Mouse (Mus musculus) spleen, adult 12 weeks (tissue): Measurements from ENCODE around the gene Fancc.
A peak's percentile ranks its signal among the peaks of the same experiment; 100 is the strongest.
"Not testable (repeated sequence)": the region's sequence is repeated elsewhere in the genome, so short reads cannot be mapped to it uniquely, and the experiment has no call there.

Experiments
- DNase-seq: peaks from one replicate; pipeline ENCODE4 v3.0.0; 2022; ENCODE audit warnings: low spot score

The Fancc gene

DNA sequence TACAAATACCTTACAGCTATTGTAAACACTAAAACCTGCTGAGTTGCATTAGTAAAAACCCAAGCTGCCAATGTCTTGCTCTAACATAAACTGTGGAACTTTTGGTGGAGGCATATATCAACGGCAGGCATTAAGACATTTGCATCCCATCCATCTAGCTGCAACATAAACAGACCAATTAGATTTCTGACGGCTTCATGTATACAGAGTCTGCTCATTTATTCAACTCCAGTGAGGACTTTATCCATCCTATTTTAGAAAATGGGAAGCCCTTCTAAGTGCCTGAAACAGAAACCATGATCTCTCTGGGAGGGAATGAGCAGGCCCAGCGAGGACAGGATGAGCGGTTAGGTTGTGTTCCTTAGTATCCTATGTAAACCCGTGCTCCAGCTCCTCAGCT is 18.5 kb upstream of the Fancc start:
- no peak for DNase-seq

DNA sequence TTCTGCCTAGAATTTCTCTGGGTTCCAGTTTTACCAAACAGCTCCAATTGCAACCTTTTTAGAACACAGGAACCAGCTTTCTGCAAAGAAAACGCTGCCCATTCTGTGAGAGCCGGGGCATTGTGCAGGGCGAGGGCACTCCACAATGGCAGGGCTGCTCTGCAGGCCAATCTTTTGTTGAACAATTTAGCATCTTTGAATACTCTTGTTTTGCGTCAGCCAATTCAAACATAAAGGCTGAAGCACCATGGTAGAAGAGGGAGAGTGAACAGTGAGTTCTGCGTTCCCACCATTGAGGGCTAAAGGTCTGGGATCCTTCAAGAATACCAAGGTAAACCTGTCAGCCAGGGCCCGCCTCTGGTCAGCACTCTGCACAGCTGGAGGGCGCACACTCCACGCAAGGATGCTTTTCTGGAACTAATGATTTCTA is 17.9 kb upstream of the Fancc start:
- DNase-seq = no peak

DNA sequence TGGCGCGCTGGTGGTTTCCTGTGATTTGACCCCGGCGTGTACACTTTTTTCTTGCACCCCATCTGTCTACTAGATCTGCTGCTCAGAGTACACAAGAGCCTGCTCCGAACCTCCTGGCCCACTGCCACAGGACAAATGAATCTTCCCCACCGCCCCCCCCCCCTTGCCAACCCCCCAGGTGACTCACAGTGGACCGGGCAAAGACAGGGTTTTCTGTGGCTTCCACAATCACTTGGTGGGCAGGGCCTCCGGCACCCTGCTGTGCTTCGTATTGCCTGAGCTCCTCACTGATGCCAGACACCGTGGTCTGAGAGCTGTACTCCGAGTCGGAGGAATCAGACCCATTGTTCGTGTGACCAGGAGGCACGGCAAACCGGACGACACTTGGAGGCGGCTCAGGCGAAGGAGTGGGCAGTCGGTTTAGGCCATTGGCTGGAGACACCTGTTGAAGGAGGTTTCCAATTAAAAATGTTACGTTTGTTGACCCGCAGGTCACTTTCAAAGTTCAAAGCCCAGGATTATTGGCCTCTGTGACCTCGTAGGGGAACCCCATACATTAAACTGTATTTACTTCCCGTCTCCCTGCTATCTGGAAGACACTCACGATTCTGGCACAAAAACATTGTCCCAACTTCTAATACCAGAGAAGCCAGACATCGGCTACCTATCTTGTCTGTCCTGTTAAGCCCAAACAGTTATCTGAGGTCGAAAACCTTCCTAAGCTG is 16.5 kb upstream of the Fancc start:
- DNase-seq = no peak

DNA sequence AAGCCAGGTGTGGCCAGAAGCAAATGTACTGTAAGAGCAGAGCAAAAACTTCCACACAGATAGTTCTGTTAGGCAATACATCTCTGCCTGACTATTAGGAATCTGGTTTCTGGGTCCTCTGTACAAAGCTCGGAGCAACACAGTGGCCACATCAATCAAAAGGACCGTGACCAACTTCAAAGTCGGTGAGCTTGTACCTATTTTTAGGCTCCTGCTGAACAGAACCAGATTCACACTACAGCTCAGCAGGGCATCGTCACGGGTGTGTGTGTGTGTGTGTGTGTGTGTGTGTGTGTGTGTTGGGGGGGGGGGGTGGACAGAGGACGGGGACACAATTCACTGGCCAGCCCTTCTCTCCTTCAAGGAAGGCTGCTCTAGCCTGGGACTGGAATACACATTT is 15.3 kb upstream of the Fancc start:
- DNase-seq = no peak

DNA sequence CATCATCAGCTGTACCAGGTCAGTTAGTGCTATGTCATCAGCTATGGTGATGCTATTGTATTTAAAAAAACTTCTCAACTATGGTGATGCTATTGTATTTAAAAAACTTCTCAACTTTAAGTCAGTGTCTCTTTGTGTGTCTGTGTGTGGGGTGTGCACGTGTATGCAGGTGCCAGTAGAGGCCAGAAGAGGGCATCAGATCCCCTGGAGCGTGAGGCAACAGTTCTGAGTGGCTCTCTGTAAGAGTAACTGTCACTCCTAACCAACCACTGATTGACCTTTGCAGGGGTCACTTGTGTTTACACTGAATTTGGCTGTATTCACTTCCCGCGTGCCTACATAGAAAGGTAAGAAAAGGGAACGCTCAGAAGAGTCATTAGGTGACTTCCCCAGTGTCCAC is 10.7 kb upstream of the Fancc start:
- DNase-seq = no peak

DNA sequence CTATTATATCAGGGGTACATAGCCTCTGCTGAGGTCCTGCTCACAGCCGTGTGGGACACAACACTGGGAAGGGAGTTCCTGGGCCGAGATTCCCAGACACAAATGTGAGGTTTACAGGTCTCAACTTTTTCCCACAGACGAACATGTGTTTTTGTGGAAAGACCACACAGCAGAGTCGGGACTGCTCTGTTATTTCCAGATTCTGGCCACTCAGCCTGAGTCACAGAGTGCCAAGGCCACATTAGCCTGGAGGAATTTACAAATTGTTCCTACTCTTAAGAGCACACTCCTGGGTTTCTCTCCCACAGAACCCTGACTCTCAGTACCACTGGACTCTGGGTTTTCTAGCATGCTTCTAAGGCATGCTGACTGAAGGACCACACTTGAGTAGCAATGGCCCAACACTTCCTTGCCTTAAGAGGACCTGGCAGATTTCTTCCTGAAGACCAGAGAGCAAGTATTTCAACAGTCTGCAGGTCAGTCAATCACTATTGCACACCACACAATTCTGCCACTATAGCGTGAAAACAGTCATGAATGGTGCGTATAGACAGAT is 10.0 kb upstream of the Fancc start:
- DNase-seq = no peak

DNA sequence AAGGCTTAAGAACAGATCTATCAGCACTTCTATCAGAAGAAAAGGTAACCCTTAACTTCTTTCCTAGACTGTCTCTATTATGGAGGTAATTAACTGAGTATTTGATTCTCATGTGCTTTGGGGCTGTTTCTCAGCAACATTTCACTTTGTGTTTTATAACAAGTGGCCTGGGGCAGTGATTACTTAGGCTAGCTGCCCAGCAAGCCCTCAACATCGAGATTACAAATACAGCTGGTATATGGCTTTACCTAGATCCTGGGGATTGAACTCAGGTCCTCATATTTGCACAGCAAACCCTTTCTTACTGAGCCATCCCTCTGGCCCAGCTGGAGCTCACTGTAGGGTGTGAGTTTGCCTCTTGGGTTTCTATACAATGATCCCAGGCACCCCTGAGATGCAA is 9.3 kb upstream of the Fancc start:
- no peak for DNase-seq

DNA sequence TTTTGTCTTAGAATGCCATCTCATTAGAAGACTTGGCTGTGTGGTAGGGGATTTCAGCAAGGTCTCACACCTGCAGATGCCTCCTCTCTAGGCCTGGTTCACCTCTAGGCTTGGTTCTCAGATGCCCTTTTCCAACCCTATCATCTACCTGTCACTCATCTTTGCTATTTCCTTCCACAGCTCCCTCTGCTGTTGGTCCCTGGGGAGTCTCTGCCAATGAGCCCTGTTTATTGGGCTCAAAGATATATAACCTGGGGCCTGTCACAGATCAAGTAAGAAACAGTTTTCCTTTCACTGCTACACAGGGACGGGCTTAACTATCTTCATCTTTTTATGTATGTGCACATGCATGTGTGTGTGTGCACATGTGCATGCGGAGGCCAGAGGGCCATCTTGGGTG is 5.3 kb upstream of the Fancc start:
- no peak for DNase-seq

DNA sequence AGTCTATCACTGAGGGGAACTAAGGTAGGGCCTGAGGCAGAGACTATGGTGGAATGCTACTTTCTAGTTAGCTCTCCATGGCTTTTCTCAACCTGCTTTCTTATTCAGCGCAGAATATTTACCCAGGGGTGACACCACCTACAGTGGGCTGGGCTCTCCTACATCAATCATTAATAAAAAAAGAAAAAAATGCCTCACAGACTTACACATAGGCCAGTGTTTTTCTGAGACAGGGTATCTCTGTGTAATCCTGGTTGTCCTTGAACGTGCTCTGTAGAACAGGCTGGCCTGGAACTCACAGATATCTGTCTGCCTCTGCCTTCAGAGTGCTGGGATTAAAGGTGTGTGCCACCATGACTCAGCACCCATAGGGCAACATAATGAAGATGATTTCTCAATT is 2.4 kb upstream of the Fancc start:
- DNase-seq = no peak

DNA sequence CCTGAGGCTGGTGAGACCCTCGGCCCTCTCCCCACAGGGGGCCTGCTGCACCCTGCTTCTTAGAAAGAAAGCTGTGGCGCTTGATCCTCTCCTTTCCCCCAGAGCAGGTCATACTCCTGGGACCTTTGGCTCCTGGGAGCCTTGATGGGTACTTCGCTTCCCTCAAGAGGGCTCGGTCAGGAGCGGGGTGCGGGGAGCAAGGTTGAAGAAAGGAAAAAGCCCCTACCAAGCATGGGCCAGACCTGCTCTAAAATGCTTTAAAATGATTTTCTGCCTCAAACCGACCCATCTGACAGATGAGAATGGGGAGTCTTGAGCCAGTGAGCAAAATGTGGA is 9.4 kb downstream of the Fancc start:
- no peak for DNase-seq

DNA sequence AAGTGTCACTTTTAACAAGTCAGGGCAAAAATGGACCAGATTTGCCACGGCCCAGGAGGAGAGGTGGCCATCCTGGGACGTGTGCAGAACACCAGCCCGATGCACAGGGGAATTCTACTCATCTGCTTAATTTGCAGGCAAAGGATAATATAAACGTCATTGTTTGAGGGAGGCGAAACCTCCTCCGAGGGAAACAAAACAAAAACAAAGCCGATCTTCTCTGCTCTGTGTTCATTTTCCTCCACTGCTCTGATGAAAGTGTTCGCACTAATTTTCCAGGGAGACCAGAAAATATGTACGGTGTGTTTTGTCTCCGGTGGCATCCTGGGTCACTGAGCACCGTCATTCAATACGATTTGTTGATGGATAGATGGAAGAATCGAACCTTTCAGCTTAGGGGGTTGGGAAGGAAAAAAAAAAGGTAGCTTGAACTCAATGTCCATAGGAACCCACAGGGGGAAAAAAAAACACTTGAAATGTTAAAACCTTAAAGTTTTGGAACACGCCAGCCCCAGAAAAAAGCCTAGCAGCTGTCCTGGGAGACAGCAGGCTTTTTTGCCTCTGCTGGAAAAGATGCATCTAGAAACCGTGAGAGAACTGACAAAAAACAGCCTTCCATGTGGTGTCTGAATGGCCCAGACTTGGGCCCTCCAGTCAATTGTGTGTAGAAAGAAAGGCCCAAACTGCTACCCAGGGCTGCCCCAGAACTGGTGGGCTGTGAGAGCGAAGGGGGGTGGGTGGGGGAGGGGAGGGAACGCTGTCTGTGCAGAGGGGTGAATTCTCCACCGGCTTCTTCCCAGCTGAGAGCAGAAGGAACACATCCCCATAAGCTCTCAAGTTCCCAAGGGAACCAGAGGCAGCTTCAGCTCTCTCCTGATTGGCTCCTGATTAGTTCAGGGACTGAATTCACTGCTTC is 10.0 kb downstream of the Fancc start:
- DNase-seq = no peak

DNA sequence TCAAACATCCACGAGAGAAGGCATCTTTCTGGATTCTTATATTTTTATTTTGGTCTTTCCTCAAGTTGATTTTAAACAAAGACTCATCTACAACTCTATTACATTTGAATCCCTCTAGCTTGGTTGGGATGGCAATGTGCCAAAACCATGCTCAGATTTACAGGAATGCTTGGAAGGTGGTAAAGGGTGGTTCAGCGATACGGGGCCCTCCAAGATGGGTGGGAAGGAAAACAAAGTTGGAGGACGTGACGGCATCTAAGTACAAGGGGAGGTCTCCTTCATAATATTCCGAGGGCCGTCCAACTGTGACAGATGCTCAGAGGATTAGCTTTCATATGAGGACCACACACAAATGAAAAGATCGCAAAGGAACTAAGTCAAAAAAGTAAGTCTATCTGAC is 21.7 kb downstream of the Fancc start:
- DNase-seq = no peak

DNA sequence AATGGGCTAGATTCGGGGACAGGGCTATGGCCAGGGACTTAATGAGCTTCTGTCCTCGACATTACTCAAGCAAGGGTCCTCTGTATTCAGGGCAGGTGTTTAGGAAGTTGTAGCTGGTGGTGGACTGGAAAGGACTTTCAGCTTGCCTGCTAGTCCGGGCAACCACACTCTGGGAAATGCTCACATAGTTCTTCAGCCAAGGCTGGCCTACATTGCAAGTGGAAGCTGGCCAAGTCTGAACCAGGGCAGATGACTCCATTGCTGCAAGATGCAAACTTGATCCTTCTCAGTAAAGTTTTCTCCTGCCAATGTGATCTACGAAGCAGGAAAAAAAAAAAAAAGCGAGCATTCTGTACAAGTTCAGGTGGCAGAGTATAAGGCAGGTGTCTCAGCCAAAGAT is 44.2 kb downstream of the Fancc start:
- no peak for DNase-seq

DNA sequence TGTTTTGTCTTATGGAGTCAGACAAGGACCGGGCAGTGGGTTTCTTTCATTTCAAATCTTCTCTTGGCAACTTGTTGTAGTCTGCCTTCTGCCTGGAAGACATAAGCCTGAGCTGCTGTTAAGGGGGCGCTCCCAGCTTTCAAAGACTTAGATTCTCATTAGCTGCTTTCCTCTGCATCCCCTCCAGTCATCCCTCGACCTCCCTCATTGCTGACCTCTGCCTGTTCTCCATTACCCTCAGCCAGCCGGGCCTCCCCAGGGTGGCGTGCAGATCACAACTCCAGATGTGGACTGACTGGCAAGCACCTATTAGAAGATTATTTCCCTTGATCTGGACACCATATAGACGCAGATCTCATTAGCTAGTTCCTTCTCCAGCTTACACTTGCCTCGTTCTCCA is 45.9 kb downstream of the Fancc start:
- DNase-seq = no peak

DNA sequence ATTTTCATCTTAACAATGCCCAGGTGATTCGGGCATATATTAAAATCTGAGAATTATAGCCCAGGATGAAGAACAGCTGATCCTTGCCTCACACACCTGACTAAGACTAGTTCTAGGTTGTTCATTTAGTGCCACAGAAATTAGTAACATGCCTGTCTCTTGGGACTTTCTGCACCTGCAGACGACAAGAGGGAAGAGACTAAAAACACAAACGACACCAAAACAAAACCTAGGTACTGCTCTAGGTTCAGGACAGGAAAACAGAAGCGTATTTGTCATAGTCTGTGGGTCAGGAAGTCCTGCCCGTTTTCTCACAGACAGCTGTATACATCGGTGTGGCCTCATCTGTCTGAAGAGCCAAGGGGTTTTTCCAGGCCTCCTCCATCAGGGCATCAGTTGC is 51.7 kb downstream of the Fancc start:
- DNase-seq = no peak

DNA sequence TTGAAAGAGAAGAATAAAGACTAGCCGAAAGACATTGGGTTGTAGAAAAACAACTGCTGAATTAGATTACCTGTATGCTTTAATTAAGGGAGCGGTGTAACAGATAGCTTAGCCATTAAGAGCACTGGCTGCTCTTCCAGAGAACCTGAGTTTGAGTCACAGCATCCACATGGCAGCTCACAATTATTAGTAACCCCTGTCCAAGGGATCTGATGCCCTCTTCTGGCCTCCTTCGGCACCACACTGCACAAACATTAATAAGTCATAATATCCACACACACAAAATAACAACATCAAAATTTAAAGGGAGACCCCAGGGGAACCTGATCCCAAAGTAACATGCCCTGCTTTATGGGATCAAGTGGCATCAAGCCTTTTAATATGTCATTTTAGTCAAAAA is 64.3 kb downstream of the Fancc start:
- no peak for DNase-seq

DNA sequence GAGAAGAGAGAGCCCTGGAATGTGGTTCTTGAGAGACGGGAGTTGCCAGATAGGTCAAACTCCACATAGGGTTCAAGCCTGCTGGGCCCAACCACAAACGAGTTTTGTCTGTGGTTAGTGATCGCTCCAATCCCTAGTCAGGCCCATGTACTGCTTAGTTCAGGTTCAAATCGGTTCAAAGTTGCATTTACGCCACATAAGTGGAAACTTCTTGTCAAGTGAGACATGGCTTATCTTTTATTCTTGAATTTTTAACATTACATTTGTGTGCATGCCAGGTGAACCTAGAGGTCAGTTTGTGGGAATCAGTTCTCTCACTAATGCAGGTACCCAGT is 65.3 kb downstream of the Fancc start:
- no peak for DNase-seq

DNA sequence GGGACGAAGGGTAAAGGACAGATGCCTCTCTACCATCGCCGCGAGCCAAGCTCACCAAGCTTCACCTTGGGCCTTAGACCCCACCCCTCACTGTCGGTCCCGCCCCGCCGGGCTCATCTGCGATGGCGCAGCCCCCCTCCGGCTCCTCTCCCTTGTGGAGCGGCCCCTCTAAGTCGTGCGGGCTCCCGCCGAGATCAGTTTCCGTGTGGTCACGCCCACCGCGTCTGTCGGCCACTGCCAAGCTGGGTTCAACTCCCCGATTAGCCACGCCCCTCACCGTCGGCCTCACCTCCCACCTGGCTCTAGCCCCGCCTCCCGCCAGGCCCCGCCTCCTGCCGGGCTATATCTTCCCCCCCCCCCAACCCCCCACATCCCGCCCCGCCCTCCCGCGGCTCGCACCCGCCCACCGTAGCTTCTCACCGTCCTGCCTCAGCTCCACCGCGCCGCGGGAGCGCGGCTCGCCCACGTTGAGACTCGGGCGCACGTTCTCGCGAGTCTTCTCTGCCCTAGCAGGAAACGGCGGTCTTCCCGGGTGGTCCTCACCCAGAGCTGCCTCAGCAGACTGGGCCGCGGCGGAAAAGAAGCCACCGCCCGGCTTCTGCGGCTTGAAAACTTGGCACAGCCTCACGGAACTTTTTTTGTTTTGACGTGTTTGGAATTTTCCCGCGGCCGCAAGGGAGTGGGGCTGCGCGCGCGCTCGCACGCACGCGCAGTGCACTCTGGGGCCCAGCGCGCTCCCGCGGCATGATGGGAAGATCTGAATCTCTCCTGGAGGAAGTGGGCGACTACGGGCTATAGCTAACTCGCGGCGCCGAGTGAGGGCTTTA is 65.8 kb downstream of the Fancc start:
- DNase-seq = peak; percentile 93

DNA sequence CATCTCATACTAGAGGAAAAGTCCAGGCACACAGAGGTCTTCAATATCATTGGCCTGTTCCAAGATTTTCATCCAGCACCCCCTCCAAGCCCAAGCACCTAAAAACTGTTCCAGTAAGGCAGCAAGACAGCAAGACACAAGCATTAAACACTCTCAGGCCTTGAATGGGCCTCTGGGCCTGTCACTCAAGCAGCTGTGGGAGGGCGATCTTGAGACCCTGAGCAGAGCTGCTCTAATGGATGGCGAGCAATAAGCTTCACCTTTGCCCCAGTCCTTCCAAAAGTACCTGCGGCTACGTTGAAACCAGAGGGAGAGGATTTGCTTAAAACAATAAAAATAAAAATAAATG is 66.4 kb downstream of the Fancc start:
- no peak for DNase-seq

DNA sequence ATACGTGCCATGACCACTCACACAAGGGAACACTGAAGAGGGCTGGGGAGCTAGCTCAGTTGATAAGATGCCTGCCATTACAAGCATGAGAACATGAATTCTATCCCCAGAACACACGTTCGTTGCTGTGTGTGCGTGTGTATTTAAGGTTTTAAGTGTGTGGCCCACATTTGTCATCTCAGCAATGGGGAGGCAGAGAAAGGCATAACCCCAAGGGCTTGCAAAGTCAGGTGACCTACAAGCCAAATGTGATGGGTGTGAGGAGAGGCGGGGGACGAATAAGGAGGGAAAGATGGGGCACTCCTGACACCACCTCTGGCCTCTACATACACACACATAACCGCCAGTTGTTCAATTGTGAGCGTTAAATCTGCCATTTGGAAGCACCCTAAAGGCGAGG is 66.9 kb downstream of the Fancc start:
- no peak for DNase-seq

DNA sequence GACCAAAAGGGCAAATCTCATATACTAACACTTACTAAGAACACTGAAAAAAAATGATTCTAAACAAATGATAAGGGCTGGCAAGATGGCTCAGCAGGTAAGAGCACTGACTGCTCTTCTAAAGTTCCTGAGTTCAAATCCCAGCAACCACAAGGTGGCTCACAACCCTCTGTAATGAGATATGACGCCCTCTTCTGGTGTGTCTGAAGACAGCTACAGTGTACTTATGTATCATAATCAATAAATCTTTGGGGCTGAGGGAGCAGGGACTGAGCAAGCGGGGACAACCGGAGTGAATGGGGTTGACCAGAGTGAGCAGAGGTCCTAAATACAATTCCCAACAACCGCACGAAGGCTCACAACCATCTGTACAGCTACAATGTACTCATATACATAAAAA is 68.9 kb downstream of the Fancc start:
- DNase-seq = not testable (repeated sequence)

DNA sequence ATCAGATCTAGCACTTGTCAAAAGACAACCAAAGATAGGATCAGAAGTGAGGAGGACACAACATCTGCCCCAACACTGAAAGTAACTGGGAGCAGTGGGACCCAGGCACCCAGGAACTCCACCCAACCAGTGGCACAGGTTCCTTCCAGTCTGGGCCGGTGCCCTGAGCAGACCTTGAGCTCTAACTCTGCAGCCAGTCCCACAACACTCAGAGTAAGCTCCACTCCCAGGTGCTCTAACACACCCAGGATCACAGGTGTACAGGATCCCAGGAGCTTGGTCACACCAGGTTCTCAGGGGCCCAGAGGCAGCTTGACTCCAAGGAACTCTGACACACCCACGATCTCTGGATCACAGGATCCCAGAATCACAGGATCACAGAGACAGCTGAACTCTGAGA is 74.0 kb downstream of the Fancc start:
- DNase-seq = no peak

DNA sequence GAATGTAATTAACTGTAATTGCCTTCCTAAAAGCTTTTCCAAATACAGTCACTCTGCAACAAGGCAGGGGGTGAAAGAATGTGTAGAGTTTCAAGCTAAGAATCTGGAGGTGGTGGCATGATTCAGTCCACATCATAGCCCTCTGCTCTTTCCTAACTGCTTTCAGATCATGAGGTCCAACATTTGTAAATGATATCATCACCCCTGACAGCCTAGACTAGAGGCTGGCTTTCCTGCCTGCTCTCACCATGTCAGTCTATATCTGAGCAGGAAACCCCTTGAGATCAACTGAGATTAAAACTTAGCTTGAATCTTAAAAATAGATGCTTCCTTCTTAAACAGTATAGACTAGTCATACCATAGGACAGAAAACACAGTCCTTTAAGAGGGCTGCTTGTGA is 75.9 kb downstream of the Fancc start:
- no peak for DNase-seq
